Mouse (Mus musculus): ENCODE results near the gene Nmnat2. TPM values are rescaled to one million over a fixed set of nuclear protein-coding genes. Genes with fewer than 3 reads are reported as not detected.

Gene Nmnat2
- total and polyA plus RNA-seq, 3 experiments = 1.3 to 2.8 TPM; not detected in 1

- TF ChIP-seq MAFK (IDR thresholded peaks at IDR 0.05; ENCODE audit: borderline replicate concordance, low read depth, low read length) (no peak), MYB (IDR thresholded peaks at IDR 0.05; ENCODE audit: low read depth, low read length) (peak; percentile 67), MEF2A (IDR thresholded peaks at IDR 0.05; ENCODE audit: extremely low read depth, insufficient replicate concordance, low read depth, low read length, poor library complexity, severe bottlenecking) (no peak), POLR2A (IDR thresholded peaks at IDR 0.05; ENCODE audit: control insufficient read depth in 1 of 2, insufficient read depth in 1 of 2, low read depth in 1 of 2, low read length in 2 of 2, poor library complexity in 1 of 2) (no peak), EP300 (IDR thresholded peaks at IDR 0.05; ENCODE audit: low read depth in 1 of 2, low read length in 2 of 2) (peak; percentile 25 to 62; a peak in 2 of 4 replicates), TCF12 (IDR thresholded peaks at IDR 0.05; ENCODE audit: low read depth, low read length) (no peak), ELF1 (IDR thresholded peaks at IDR 0.05; ENCODE audit: low read depth, low read length) (no peak), TBP (IDR thresholded peaks at IDR 0.05; ENCODE audit: low read depth, low read length) (0 out of 2 replicates have a peak, but pooled peaks have one; percentile 23), MXI1 (IDR thresholded peaks at IDR 0.05; ENCODE audit: low read depth, low read length) (no peak), SIN3A (IDR thresholded peaks at IDR 0.05; ENCODE audit: low read length) (no peak), USF1 (IDR thresholded peaks at IDR 0.05; ENCODE audit: low read depth, low read length) (no peak), CHD1 (IDR thresholded peaks at IDR 0.05; ENCODE audit: low read depth, low read length) (no peak), GABPA (IDR thresholded peaks at IDR 0.05; ENCODE audit: low read depth, low read length) (no peak), GATA1 (IDR thresholded peaks at IDR 0.05; ENCODE audit: low read depth, low read length) (peak; percentile 71), BHLHE40 (IDR thresholded peaks at IDR 0.05; ENCODE audit: borderline replicate concordance, low read depth, low read length) (no peak), ZMIZ1 (IDR thresholded peaks at IDR 0.05; ENCODE audit: low read depth, low read length) (no peak), RAD21 (IDR thresholded peaks at IDR 0.05; ENCODE audit: low read depth, low read length) (no peak), E2F4 (IDR thresholded peaks at IDR 0.05; ENCODE audit: borderline replicate concordance, low read depth, low read length) (no peak), MAZ (IDR thresholded peaks at IDR 0.05; ENCODE audit: low read depth, low read length) (no peak), NELFE (IDR thresholded peaks at IDR 0.05; ENCODE audit: low read depth, low read length) (no peak)
- no peak overlapping the region for H3K9ac ChIP-seq (ENCODE audit: control insufficient read depth, low read depth, low read length, poor library complexity, severe bottlenecking)
- H3K9me3 ChIP-seq (replicated peaks; ENCODE audit: insufficient read depth, low read length) = no peaks in the 10 kb centered on the region
- H3K27me3 ChIP-seq (ENCODE audit: control insufficient read depth in 1 of 2, insufficient read depth in 2 of 2, low read length in 2 of 2) = peaks cover 0 to 2% of the 10 kb centered on the region in 2 experiments; a peak in 1 of 4 replicates
- H3K79me2 ChIP-seq (ENCODE audit: control insufficient read depth, insufficient read depth, low read length, poor library complexity) = no peaks in the 10 kb centered on the region
- peaks cover 5 to 24% of the 10 kb centered on the region in 2 experiments for H3K4me1 ChIP-seq (ENCODE audit: control insufficient read depth in 1 of 2, insufficient read depth in 2 of 2, low read length in 2 of 2)
- H3K36me3 ChIP-seq (ENCODE audit: control insufficient read depth in 1 of 2, insufficient read depth in 2 of 2, low read length in 2 of 2) = peaks cover 0 to 10% of the 10 kb centered on the region in 2 experiments; a peak in 2 of 4 replicates
- DNase-seq (ENCODE audit: low read depth, low spot score) = peak; percentile 66
- H3K4me3 ChIP-seq (ENCODE audit: control insufficient read depth in 1 of 2, insufficient read depth in 1 of 2, low read depth in 2 of 2, low read length in 2 of 2) = peak overlapping the region in 1 of 2 experiments; percentile 22; a peak in 1 of 4 replicates
- no peak overlapping the region; the same call in 1 of the 2 replicates for H3K27ac ChIP-seq (ENCODE audit: control insufficient read depth, low read depth, low read length)
These were observed 166.5 kb downstream of the Nmnat2 start for GRCm38 (mm10) chr1:153121320-153121719.

DNA sequence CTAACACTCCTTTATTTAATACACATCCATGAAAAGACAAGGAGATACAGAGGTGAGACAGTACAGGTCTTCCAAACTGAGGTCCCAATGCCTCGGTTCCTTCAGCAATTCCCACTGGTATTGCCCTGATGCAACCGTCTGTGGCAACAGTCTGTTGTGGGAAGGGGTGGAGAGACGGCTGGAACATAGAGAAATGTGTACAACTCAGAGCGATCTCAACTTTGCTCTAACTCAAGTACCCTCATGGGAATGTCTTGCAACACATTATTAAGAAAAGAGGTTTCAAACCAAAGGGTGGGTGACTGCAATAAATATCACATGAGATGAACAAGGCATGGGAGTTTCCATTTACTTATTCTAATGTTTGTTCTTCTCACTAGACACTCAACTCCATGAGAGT, 168.0 kb downstream of the Nmnat2 start:
- H3K4me1 ChIP-seq (ENCODE audit: control insufficient read depth in 1 of 2, insufficient read depth in 2 of 2, low read length in 2 of 2) = peaks cover 5 to 24% of the 10 kb centered on the region in 2 experiments
- no peak overlapping the region for H3K9ac ChIP-seq (ENCODE audit: control insufficient read depth, low read depth, low read length, poor library complexity, severe bottlenecking)
- DNase-seq (ENCODE audit: low read depth, low spot score) = no peak
- H3K36me3 ChIP-seq (ENCODE audit: control insufficient read depth in 1 of 2, insufficient read depth in 2 of 2, low read length in 2 of 2) = peaks cover 0 to 10% of the 10 kb centered on the region in 2 experiments; a peak in 2 of 4 replicates
- no peaks in the 10 kb centered on the region for H3K79me2 ChIP-seq (ENCODE audit: control insufficient read depth, insufficient read depth, low read length, poor library complexity)
- H3K4me3 ChIP-seq (ENCODE audit: control insufficient read depth in 1 of 2, insufficient read depth in 1 of 2, low read depth in 2 of 2, low read length in 2 of 2) = no peak overlapping the region
- TF ChIP-seq ELF1 (IDR thresholded peaks at IDR 0.05; ENCODE audit: low read depth, low read length) (no peak), GATA1 (IDR thresholded peaks at IDR 0.05; ENCODE audit: low read depth, low read length) (no peak), ZC3H11A (IDR thresholded peaks at IDR 0.05; ENCODE audit: low read depth, low read length) (no peak), KAT2A (conservative IDR thresholded peaks at IDR 0.05; ENCODE audit: low read depth, low read length) (no peak), CTCF (IDR thresholded peaks at IDR 0.05 in 2 of 3, conservative IDR thresholded peaks at IDR 0.05 in 1 of 3; ENCODE audit: control insufficient read depth in 1 of 3, insufficient read depth in 1 of 3, low read depth in 2 of 3, low read length in 3 of 3, poor library complexity in 1 of 3, severe bottlenecking in 1 of 3) (no peak), POLR2AphosphoS5 (IDR thresholded peaks at IDR 0.05; ENCODE audit: borderline replicate concordance, low read depth, low read length) (no peak), SMC3 (IDR thresholded peaks at IDR 0.05; ENCODE audit: low read depth, low read length) (no peak)
- H3K27me3 ChIP-seq (ENCODE audit: control insufficient read depth in 1 of 2, insufficient read depth in 2 of 2, low read length in 2 of 2) = peaks cover 2% of the 10 kb centered on the region in 2 experiments; a peak in 1 of 4 replicates
- H3K9me3 ChIP-seq (replicated peaks; ENCODE audit: insufficient read depth, low read length) = no peaks in the 10 kb centered on the region
- no peak overlapping the region for H3K27ac ChIP-seq (ENCODE audit: control insufficient read depth, low read depth, low read length)

Measured in MEL (cell line).